Comparison of ENCODE assay signal across 20 mouse cellular contexts in genomic region chr13:101237035-101237434, GRCm38 (mm10).
"Had no signal": no experiment of that assay in that cellular context is flagged by ENCODE, and none has a peak within 500 bp of the region (broad histone marks: within the 10 kb centered on the region; RNA-seq: fewer than 3 reads in every experiment).

No protein-coding gene starts in this region.

- H3K4me2 ChIP-seq: kidney, embryonic 15.5 days; limb, embryonic 13.5 days; liver, embryonic 12.5 days; liver, embryonic 15.5 days; lung, embryonic 15.5 days; midbrain, embryonic 11.5 days; stomach, embryonic 15.5 days had no signal

- H3K36me3 ChIP-seq: kidney, embryonic 15.5 days; limb, embryonic 10.5 days; limb, embryonic 13.5 days; liver, embryonic 12.5 days; liver, embryonic 15.5 days; lung, embryonic 15.5 days; stomach, embryonic 15.5 days had no signal

- H3K9ac ChIP-seq: kidney, embryonic 15.5 days; limb, embryonic 13.5 days; liver, embryonic 12.5 days; liver, embryonic 15.5 days; lung, embryonic 15.5 days; stomach, embryonic 15.5 days had no signal

- H3K4me3 ChIP-seq: kidney, embryonic 15.5 days; limb, embryonic 10.5 days; limb, embryonic 13.5 days; liver, embryonic 12.5 days; liver, embryonic 15.5 days; lung, embryonic 15.5 days; stomach, embryonic 15.5 days had no signal

- DNase-seq: kidney, adult 8-10 months; kidney, postnatal 10 days; kidney, postnatal 36 days; layer of hippocampus, postnatal 36 days; liver; lung, adult 18-20 months; lung, postnatal 10 days; lung, postnatal 36 days; midbrain, embryonic 14.5 days; right cerebral cortex, postnatal 14 days; spleen, adult 18-20 months; thymus, postnatal 25 days had no signal

- H3K9me3 ChIP-seq: kidney, embryonic 15.5 days; limb, embryonic 10.5 days; limb, embryonic 13.5 days; liver, embryonic 12.5 days; liver, embryonic 15.5 days; lung, embryonic 15.5 days; stomach, embryonic 15.5 days had no signal

- H3K27me3 ChIP-seq: kidney, embryonic 15.5 days; limb, embryonic 13.5 days; liver, embryonic 12.5 days; liver, embryonic 15.5 days; lung, embryonic 15.5 days; stomach, embryonic 15.5 days had no signal

- H3K27ac ChIP-seq: kidney, embryonic 15.5 days; limb, embryonic 10.5 days; limb, embryonic 13.5 days; liver, embryonic 12.5 days; liver, embryonic 15.5 days; lung, embryonic 15.5 days; stomach, embryonic 15.5 days had no signal

- ATAC-seq: liver, embryonic 12.5 days had no signal

- H3K4me1 ChIP-seq: liver, embryonic 12.5 days; liver, embryonic 15.5 days; stomach, embryonic 15.5 days had no signal
